Mouse (Mus musculus) ES-Bruce4 (cell line): ENCODE results near the gene Cdc42ep1.

Experiments
- CTCF ChIP-seq: IDR thresholded peaks from one replicate; pipeline ENCODE4 v1.8.1; 2011; ENCODE audit warnings: low read depth, low read length
- POLR2A ChIP-seq: IDR thresholded peaks from one replicate; pipeline ENCODE4 v1.8.1; 2011; ENCODE audit warnings: low read length; ENCODE audit not compliant: insufficient read depth

GRCm38 (mm10) chr15:78836086-78836621 lies 6.3 kb upstream of the Cdc42ep1 start:
- TF ChIP-seq POLR2A, result no peak
- no peak for TF ChIP-seq CTCF
